Mouse (Mus musculus): ENCODE measurements around the gene Grifin.

GRCm38 (mm10) chr5:140542811-140543575 lies 21.9 kb downstream of the Grifin start:
- TF ChIP-seq TAL1 (IDR thresholded peaks at IDR 0.05; ENCODE audit: low read length), result no peak
- no peak for TF ChIP-seq GATA1 (IDR thresholded peaks at IDR 0.05; ENCODE audit: low read length)
